Mouse (Mus musculus) intestine, postnatal 0 days (tissue): ENCODE measurements around the gene Adm2. TPM values are rescaled to one million over a fixed set of nuclear protein-coding genes. Genes with fewer than 3 reads are reported as not detected.

Source experiments
- ATAC-seq: fragments of 200-750 bp; cut with Nextera tagmentation; 2 replicates; pipeline ENCODE4 v1.8.0; 2017; ENCODE audit warnings: mild to moderate bottlenecking, moderate TSS enrichment, moderate library complexity
- H3K27ac ChIP-seq: fragments of 300-500 bp; sonication (generic); 2 replicates; pipeline ENCODE4 v1.5.1; 2014; ENCODE audit warnings: mild to moderate bottlenecking, low read depth, low read length, moderate library complexity
- H3K27me3 ChIP-seq: fragments of 300-500 bp; sonication (generic); replicated peaks from 2 replicates; pipeline ENCODE4 v1.6.1; 2014; ENCODE audit warnings: low read length, mixed read lengths; ENCODE audit not compliant: control insufficient read depth, insufficient read depth
- H3K36me3 ChIP-seq: fragments of 300-500 bp; sonication (generic); 2 replicates; pipeline ENCODE4 v1.6.1; 2014; ENCODE audit warnings: mild to moderate bottlenecking, moderate library complexity; ENCODE audit not compliant: control insufficient read depth, insufficient read depth
- H3K4me1 ChIP-seq: fragments of 300-500 bp; sonication (generic); replicated peaks from 2 replicates; pipeline ENCODE4 v1.6.1; 2014; ENCODE audit warnings: antibody characterized with exemption, low read length, mixed read lengths; ENCODE audit not compliant: control insufficient read depth, insufficient read depth
- H3K4me2 ChIP-seq: fragments of 300-500 bp; sonication (generic); replicated peaks from 2 replicates; pipeline ENCODE4 v1.6.1; 2014; ENCODE audit warnings: low read depth, mild to moderate bottlenecking, moderate library complexity
- H3K4me3 ChIP-seq: fragments of 300-500 bp; sonication (generic); 2 replicates; pipeline ENCODE4 v1.5.1; 2014; ENCODE audit warnings: low read depth, low read length
- H3K9ac ChIP-seq: fragments of 300-500 bp; sonication (generic); 2 replicates; pipeline ENCODE4 v1.6.1; 2014; ENCODE audit warnings: mild to moderate bottlenecking, low read depth, low read length
- H3K9me3 ChIP-seq: fragments of 300-500 bp; sonication (generic); 2 replicates; pipeline ENCODE4 v1.6.1; 2016; ENCODE audit warnings: mixed run types; ENCODE audit not compliant: control insufficient read depth
- CTCF ChIP-seq: sonication (generic); IDR thresholded peaks from 2 replicates; pipeline ENCODE4 v1.5.1; 2016; ENCODE audit warnings: low read depth, mild to moderate bottlenecking, control low read depth, antibody characterized with exemption, moderate library complexity
- WGBS: fragments of 180-500 bp; shearing (Covaris S2); extraction: QIAGEN DNeasy Blood & Tissue Kit; methylation state at CpG from one replicate; pipeline ENCODE4 v1.1.7; 2014; 5-methylcytosine and 5-hydroxymethylcytosine counted together
- polyA plus RNA-seq: library from polyadenylated mRNA; unstranded; fragments of >200 nt; fragmentation: Nextera tagmentation; extraction: Ambion mirVana; gene quantifications from 2 replicates; pipeline ENCODE4 v1.2.1, GENCODE M21; 2015

The Adm2 gene
- polyA plus RNA-seq, 1 experiment from 2014 or later, result 0.14 TPM

- H3K27ac ChIP-seq, result peak within 1 kb of the TSS; percentile 57
- WGBS, result under 1% methylated on average over 36 of the region's 37 CpGs
- peak within 1 kb of the TSS; percentile 99 for H3K4me3 ChIP-seq
- no peaks in the 10 kb centered on the region for H3K27me3 ChIP-seq
- no peaks in the 10 kb centered on the region for H3K9me3 ChIP-seq
- no peaks in the 10 kb centered on the region for H3K36me3 ChIP-seq
- H3K4me1 ChIP-seq, result peaks cover 6% of the 10 kb centered on the region; the same call in 1 of the 2 replicates
- ATAC-seq, result peak; percentile 99
- H3K4me2 ChIP-seq, result peak within 1 kb of the TSS; percentile 91
- peak within 1 kb of the TSS; percentile 92 for H3K9ac ChIP-seq
- TF ChIP-seq CTCF, result peak; percentile 19; the same call in 1 of the 2 replicates
Observed at GRCm38 (mm10) chr15:89315190-89315731, 7.3 kb upstream of the Adm2 start, which contains the start of gene Sbf1. Gene Sbf1 (minus strand): TSS chr15:89315311.

GRCm38 (mm10) chr15:89316146-89316545 is 6.4 kb upstream of the Adm2 start:
- Histone ChIP-seq H3K9me3 (no peaks in the 10 kb centered on the region), H3K27ac (no peak overlapping the region), H3K4me2 (no peak overlapping the region), H3K27me3 (no peaks in the 10 kb centered on the region), H3K9ac (no peak overlapping the region), H3K36me3 (no peaks in the 10 kb centered on the region), H3K4me1 (peaks cover 6% of the 10 kb centered on the region; the same call in 1 of the 2 replicates), H3K4me3 (no peak overlapping the region)
- peak; percentile 58 for TF ChIP-seq CTCF
- WGBS, result 73% methylated on average over 11 of the region's 11 CpGs
- ATAC-seq, result no peak

- H3K4me2 ChIP-seq, result no peak overlapping the region
- WGBS, result 70% methylated on average over 8 of the region's 8 CpGs
- no peaks in the 10 kb centered on the region for H3K9me3 ChIP-seq
- no peak for ATAC-seq
- no peak overlapping the region for H3K27ac ChIP-seq
- H3K36me3 ChIP-seq, result no peaks in the 10 kb centered on the region
- no peak for TF ChIP-seq CTCF
- H3K4me1 ChIP-seq, result no peaks in the 10 kb centered on the region; the same call in 1 of the 2 replicates
- no peak overlapping the region for H3K4me3 ChIP-seq
- H3K27me3 ChIP-seq, result 0 out of 2 replicates have a peak, but pooled peaks cover 4% of the 10 kb centered on the region
- no peak overlapping the region for H3K9ac ChIP-seq
Observed at GRCm38 (mm10) chr15:89321264-89321663, 1.3 kb upstream of the Adm2 start.

- no peak for TF ChIP-seq CTCF
- Histone ChIP-seq H3K4me2 (no peak overlapping the region), H3K4me3 (no peak overlapping the region), H3K27me3 (0 out of 2 replicates have a peak, but pooled peaks cover 4% of the 10 kb centered on the region), H3K4me1 (no peaks in the 10 kb centered on the region; the same call in 1 of the 2 replicates), H3K27ac (no peak overlapping the region), H3K9me3 (no peaks in the 10 kb centered on the region), H3K36me3 (no peaks in the 10 kb centered on the region), H3K9ac (no peak overlapping the region)
- 87% methylated on average over 4 of the region's 4 CpGs for WGBS
- ATAC-seq, result no peak
Observed at GRCm38 (mm10) chr15:89323656-89324055, 1.1 kb downstream of the Adm2 start.

- Histone ChIP-seq H3K27me3 (0 out of 2 replicates have a peak, but pooled peaks cover 4% of the 10 kb centered on the region), H3K9ac (no peak overlapping the region), H3K4me3 (no peak overlapping the region), H3K9me3 (no peaks in the 10 kb centered on the region), H3K36me3 (no peaks in the 10 kb centered on the region), H3K27ac (no peak overlapping the region), H3K4me2 (no peak overlapping the region), H3K4me1 (no peaks in the 10 kb centered on the region; the same call in 1 of the 2 replicates)
- ATAC-seq, result no peak
- WGBS, result 54% methylated on average over 5 of the region's 5 CpGs
- TF ChIP-seq CTCF, result no peak
Observed at GRCm38 (mm10) chr15:89326441-89326840, 3.9 kb downstream of the Adm2 start.

GRCm38 (mm10) chr15:89334271-89334670 is 11.8 kb downstream of the Adm2 start, which contains the start of gene Miox:
Gene Miox (plus strand): TSS chr15:89334398.
- H3K36me3 ChIP-seq, result no peaks in the 10 kb centered on the region
- no peaks in the 10 kb centered on the region for H3K27me3 ChIP-seq
- H3K27ac ChIP-seq, result no peak within 1 kb of the TSS
- no peak for TF ChIP-seq CTCF
- ATAC-seq, result no peak
- H3K4me2 ChIP-seq, result no peak within 1 kb of the TSS
- no peaks in the 10 kb centered on the region for H3K9me3 ChIP-seq
- no peak within 1 kb of the TSS for H3K4me3 ChIP-seq
- no peak within 1 kb of the TSS for H3K9ac ChIP-seq
- no peaks in the 10 kb centered on the region for H3K4me1 ChIP-seq
- WGBS, result 86% methylated on average over 7 of the region's 7 CpGs
